Mouse (Mus musculus) CH12.LX (cell line): ENCODE data around the gene Gm1043. TPM values are rescaled to one million over a fixed set of nuclear protein-coding genes. Genes with fewer than 3 reads are reported as not detected.

Experiments used
- DNase-seq: peaks from one replicate; pipeline ENCODE4 v3.0.0-alpha.2; 2013; ENCODE audit errors: extremely low read depth
- H3K27ac ChIP-seq: 2 replicates; pipeline ENCODE4 v1.5.1; 2012; ENCODE audit warnings: low read depth, mild to moderate bottlenecking, control low read depth, moderate library complexity; ENCODE audit not compliant: insufficient read depth
- H3K27me3 ChIP-seq: replicated peaks from 2 replicates; pipeline ENCODE3; 2012; ENCODE audit warnings: inconsistent platforms
- H3K36me3 ChIP-seq, 2 experiments: replicated peaks in 1 of 2; 2 replicates each; pipeline versions ENCODE3 to v1.6.1; 2012; ENCODE audit warnings: inconsistent platforms in 1 of 2, low read length in 1 of 2, mild to moderate bottlenecking in 1 of 2, mixed read lengths in 1 of 2, moderate library complexity in 1 of 2; ENCODE audit not compliant: control insufficient read depth in 1 of 2, insufficient read depth in 1 of 2
- H3K4me1 ChIP-seq, 2 experiments: 2 replicates each; pipeline ENCODE4 v1.6.1; 2012; ENCODE audit warnings: inconsistent platforms in 1 of 2, moderate library complexity in 1 of 2; ENCODE audit not compliant: insufficient read depth in 2 of 2, control insufficient read depth in 1 of 2
- H3K4me2 ChIP-seq: 2 replicates; pipeline ENCODE4 v1.6.1; 2012; ENCODE audit warnings: low read depth, mild to moderate bottlenecking, control low read depth; ENCODE audit not compliant: poor library complexity, insufficient read depth, severe bottlenecking
- H3K4me3 ChIP-seq, 3 experiments: fragments of 150-350 bp in 1 of 3; sonication (generic) in 1 of 3; replicated peaks in 1 of 3; 2 replicates each; pipeline versions ENCODE3 to v1.5.1; 2011 to 2012; ENCODE audit warnings: low read depth in 2 of 3, low read length in 2 of 3, mild to moderate bottlenecking in 2 of 3, moderate library complexity in 2 of 3, control low read depth in 1 of 3, improper control_type of control experiment in 1 of 3, inconsistent platforms in 1 of 3, mixed read lengths in 1 of 3; ENCODE audit not compliant: poor library complexity in 1 of 3
- H3K79me2 ChIP-seq: replicated peaks from 2 replicates; pipeline ENCODE4 v1.6.1; 2012; ENCODE audit warnings: mild to moderate bottlenecking, moderate library complexity; ENCODE audit not compliant: control insufficient read depth, poor library complexity, insufficient read depth, severe bottlenecking; ENCODE audit errors: extremely low read depth
- H3K9ac ChIP-seq: 2 replicates; pipeline ENCODE4 v1.6.1; 2012; ENCODE audit warnings: low read depth, mild to moderate bottlenecking, control low read depth, moderate library complexity; ENCODE audit not compliant: insufficient read depth
- H3K9me3 ChIP-seq: replicated peaks from 2 replicates; pipeline ENCODE3; 2012; ENCODE audit warnings: low read length, inconsistent platforms, mixed read lengths
- E2F4 ChIP-seq: IDR thresholded peaks from 2 replicates; pipeline ENCODE4 v1.6.1; 2011; ENCODE audit warnings: low read depth, low read length, improper control_type of control experiment; ENCODE audit not compliant: insufficient replicate concordance
- ETS1 ChIP-seq: conservative IDR thresholded peaks from 2 replicates; pipeline ENCODE4 v1.6.1; 2012; ENCODE audit warnings: low read depth, mild to moderate bottlenecking, inconsistent platforms, low read length, improper control_type of control experiment, moderate library complexity
- GABPA ChIP-seq: IDR thresholded peaks from 2 replicates; pipeline ENCODE4 v1.6.1; 2012; ENCODE audit warnings: low read depth, low read length, improper control_type of control experiment, inconsistent platforms; ENCODE audit not compliant: insufficient replicate concordance
- JUND ChIP-seq: conservative IDR thresholded peaks from 2 replicates; pipeline ENCODE4 v1.6.1; 2011; ENCODE audit warnings: low read depth, low read length, improper control_type of control experiment
- MAZ ChIP-seq: IDR thresholded peaks from 2 replicates; pipeline ENCODE4 v1.6.1; 2012; ENCODE audit warnings: low read depth, mild to moderate bottlenecking, inconsistent platforms, low read length, improper control_type of control experiment, moderate library complexity
- MEF2A ChIP-seq: IDR thresholded peaks from 2 replicates; pipeline ENCODE4 v1.6.1; 2014; ENCODE audit warnings: low read depth, mild to moderate bottlenecking, inconsistent platforms, low read length, improper control_type of control experiment, borderline replicate concordance
- MYC ChIP-seq: IDR thresholded peaks from 2 replicates; pipeline ENCODE4 v1.6.1; 2011; ENCODE audit warnings: low read depth, mild to moderate bottlenecking, improper control_type of control experiment, low read length
- NELFE ChIP-seq: IDR thresholded peaks from 2 replicates; pipeline ENCODE4 v1.6.1; 2011; ENCODE audit warnings: low read depth, low read length, improper control_type of control experiment
- NRF1 ChIP-seq: IDR thresholded peaks from 2 replicates; pipeline ENCODE4 v1.6.1; 2014; ENCODE audit warnings: low read depth, mild to moderate bottlenecking, inconsistent platforms, low read length, improper control_type of control experiment, moderate library complexity
- POLR2A ChIP-seq: IDR thresholded peaks from 2 replicates; pipeline ENCODE4 v1.6.1; 2011; ENCODE audit warnings: low read depth, mild to moderate bottlenecking, improper control_type of control experiment, low read length
- USF1 ChIP-seq: IDR thresholded peaks from 2 replicates; pipeline ENCODE4 v1.6.1; 2014; ENCODE audit warnings: low read depth, mild to moderate bottlenecking, inconsistent platforms, low read length, improper control_type of control experiment
- USF2 ChIP-seq: conservative IDR thresholded peaks from 2 replicates; pipeline ENCODE4 v1.6.1; 2011; ENCODE audit warnings: low read depth, low read length, improper control_type of control experiment
- ZMIZ1 ChIP-seq: IDR thresholded peaks from 2 replicates; pipeline ENCODE4 v1.6.1; 2012; ENCODE audit warnings: low read depth, mild to moderate bottlenecking, inconsistent platforms, low read length, improper control_type of control experiment
- dilution Hi-C: fragments of 300-500 bp; cut with MboI; formaldehyde crosslinking; loops from 2 replicates; pipeline ENCODE4 v1.14.3; 2020; ENCODE audit warnings: low sequenced_read_pairs; ENCODE audit not compliant: extremely low pct_unique_long_range_greater_than_20kb, extremely low pct_ligation_motif_present
- in situ Hi-C: fragments of 300-500 bp; cut with MboI; formaldehyde crosslinking; loops from 3 replicates; pipeline ENCODE4 v1.14.3; 2019; ENCODE audit warnings: low sequenced_read_pairs, low pct_ligation_motif_present, low pct_unique_long_range_greater_than_20kb, mixed read lengths
- polyA plus RNA-seq: library from polyadenylated mRNA; unstranded; fragments of >175 nt; gene quantifications from 2 replicates; pipeline ENCODE4 v1.2.1, GENCODE M21; 2012; ENCODE audit warnings: low read depth; ENCODE audit not compliant: insufficient read length
- total RNA-seq, 2 experiments: library from RNA; depleted of rRNA; stranded (reverse); fragments of 300-350 nt in 1 of 2; fragments of >200 nt in 1 of 2; gene quantifications; 2 replicates each; pipeline ENCODE4 v1.2.3; 2012 to 2014

Gm1043 gene
- total and polyA plus RNA-seq, 3 experiments, result not detected

DNA sequence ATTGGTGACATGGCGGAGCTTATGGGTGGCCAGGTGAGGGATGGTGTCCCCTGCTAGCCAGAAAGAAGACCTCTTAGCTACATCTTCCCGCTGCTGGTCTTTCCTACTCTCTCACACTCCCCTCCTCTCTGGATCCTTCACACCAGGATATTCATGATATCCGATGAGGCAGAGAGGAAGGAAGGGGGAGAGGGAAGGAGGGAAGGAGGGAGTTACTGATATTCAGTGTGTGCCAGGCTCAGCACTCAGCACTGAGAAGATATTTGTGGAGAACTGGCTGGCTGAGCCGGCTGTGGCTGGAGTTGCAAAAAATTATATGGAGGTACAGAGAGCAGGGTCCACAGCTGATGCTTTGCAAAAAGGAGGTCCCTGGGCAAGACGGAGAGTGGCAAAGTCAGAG lies 15.6 kb downstream of the Gm1043 start:
- DNase-seq, result no peak
- Histone ChIP-seq H3K4me2 (no peak overlapping the region), H3K4me3 (no peak overlapping the region), H3K9me3 (no peaks in the 10 kb centered on the region), H3K36me3 (no peaks in the 10 kb centered on the region), H3K4me1 (no peaks in the 10 kb centered on the region), H3K27me3 (peaks cover 39% of the 10 kb centered on the region), H3K9ac (no peak overlapping the region), H3K79me2 (no peaks in the 10 kb centered on the region), H3K27ac (no peak overlapping the region)
- in situ Hi-C loops (no loop called here), dilution Hi-C loops (no loop called here)
- no peak for TF ChIP-seq POLR2A
- no peak for TF ChIP-seq NELFE
- no peak for TF ChIP-seq ETS1
- no peak for TF ChIP-seq MAZ
- no peak for TF ChIP-seq MYC
- TF ChIP-seq MEF2A, result no peak
- TF ChIP-seq USF1, result no peak

DNA sequence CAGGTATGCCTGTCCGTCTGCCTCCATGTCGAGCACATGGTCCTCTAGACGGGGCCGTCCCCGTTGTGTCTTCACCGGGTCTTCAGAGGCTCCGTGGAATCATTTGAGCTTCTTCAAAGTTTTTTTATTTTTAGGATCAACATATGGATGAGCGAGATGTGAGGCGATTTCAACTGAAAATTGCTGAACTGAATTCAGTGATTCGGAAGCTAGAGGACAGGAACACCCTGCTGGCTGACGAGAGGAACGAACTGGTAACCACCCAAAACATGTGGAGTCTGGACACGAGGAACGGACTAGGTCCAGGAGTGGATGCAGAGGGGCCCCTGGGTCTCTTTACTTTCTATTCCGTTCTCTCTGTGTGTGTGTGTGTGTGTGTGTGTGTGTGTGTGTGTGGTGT lies 16.5 kb downstream of the Gm1043 start:
- Histone ChIP-seq H3K4me1 (0 out of 4 replicates have a peak, but pooled peaks cover 0 to 3% of the 10 kb centered on the region in 2 experiments), H3K9ac (no peak overlapping the region)
- no peak for DNase-seq
- dilution Hi-C loops, result no loop called here
- TF ChIP-seq MYC (no peak), ZMIZ1 (no peak)
- TF ChIP-seq, all 38 proteins: peak for 0
- Histone ChIP-seq H3K9me3 (no peaks in the 10 kb centered on the region), H3K36me3 (no peaks in the 10 kb centered on the region), H3K79me2 (no peaks in the 10 kb centered on the region), H3K27me3 (peaks cover 43% of the 10 kb centered on the region), H3K4me2 (no peak overlapping the region), H3K4me3 (no peak overlapping the region), H3K27ac (no peak overlapping the region)
- in situ Hi-C loops, result no loop called here

DNA sequence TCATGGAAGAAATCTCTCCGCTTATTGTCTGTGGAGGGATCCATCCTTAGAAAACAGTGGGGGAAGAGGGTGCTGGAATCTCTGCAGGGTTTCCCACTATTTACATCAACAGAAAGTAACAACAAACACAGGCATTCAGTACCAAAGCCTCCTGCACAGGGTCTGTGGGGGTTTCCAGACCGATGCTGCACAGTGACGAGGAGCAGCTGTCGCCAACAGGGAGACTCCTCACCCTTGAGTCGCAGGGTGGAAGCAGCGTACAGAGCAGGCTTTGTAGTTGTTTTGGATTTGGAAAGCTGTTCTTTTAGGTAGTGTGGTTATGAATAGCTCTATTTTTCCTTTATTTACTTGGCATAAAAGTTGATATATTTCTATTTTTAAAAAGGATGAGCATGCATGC lies 16.9 kb downstream of the Gm1043 start:
- H3K79me2 ChIP-seq, result no peaks in the 10 kb centered on the region
- TF ChIP-seq POLR2A, result no peak
- TF ChIP-seq NRF1, result no peak
- no peak for TF ChIP-seq USF2
- no peak for TF ChIP-seq JUND
- TF ChIP-seq MYC, result no peak
- no peak for TF ChIP-seq GABPA
- no peak for TF ChIP-seq E2F4
- DNase-seq, result no peak
- no peak overlapping the region for H3K4me2 ChIP-seq
- H3K27me3 ChIP-seq, result peaks cover 43% of the 10 kb centered on the region
- H3K9me3 ChIP-seq, result no peaks in the 10 kb centered on the region
- no peaks in the 10 kb centered on the region for H3K36me3 ChIP-seq
- dilution Hi-C loops (no loop called here), in situ Hi-C loops (no loop called here)
- peaks cover 0 to 5% of the 10 kb centered on the region in 2 experiments; a peak in 1 of 4 replicates for H3K4me1 ChIP-seq
- H3K9ac ChIP-seq, result no peak overlapping the region
- no peak overlapping the region for H3K27ac ChIP-seq
- no peak overlapping the region for H3K4me3 ChIP-seq
